Mouse (Mus musculus): ENCODE data around the gene Hvcn1.
"Not testable (repeated sequence)": the region's sequence is repeated elsewhere in the genome, so short reads cannot be mapped to it uniquely, and the experiment has no call there.

Gene Hvcn1

DNA sequence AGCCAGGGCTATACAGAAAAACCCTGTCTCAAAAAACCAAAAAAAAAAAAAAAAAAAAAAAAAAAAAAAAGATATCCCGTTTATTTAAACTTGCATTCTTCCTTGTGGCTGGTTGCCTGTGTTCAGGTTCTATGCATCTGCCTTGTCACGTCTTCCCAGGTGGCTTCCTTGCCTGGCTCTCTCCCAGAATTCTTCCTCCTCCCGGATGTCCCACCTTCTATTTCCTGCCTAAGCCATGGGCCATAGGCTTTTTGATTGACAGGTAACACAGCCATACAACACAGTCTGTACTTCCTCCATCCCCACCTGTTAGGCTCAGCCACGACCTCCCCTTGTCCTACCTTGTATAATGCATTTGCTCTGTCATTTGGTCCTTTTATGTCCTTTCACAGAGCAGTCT, at the start of gene Hvcn1:
Hvcn1 (plus strand) TSS at position 330 of the 400 bp plus-strand sequence.
- no peak for DNase-seq (ENCODE audit: low spot score in 2 of 2)

DNA sequence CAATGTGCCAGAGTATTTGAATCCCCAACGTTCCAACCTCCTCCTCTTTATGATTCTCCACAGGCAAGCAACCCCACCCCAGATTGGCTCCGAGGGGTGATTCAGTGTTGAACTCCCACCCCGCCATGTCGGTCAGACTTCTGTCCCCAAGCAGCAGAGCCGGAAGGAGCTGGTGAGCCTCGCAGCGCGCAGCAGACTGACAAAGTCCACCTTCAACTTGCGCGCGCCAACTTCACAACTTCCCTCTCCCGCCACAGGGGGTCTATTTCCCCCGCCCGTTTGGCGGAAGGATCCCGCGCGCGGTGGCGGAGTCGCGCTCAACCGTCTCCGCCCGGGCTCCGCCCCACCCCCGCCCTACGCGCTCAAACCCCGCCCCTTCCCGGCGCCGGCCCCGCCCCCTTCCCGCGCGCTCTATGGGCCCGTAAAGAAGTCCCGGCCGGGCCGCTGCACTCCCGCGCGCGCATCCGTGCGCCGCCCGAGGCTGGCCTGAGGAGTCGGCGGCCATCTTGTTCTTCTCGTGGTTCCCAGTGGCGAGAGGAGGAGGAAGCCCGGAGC, 48.7 kb upstream of the Hvcn1 start, which contains the start of gene Ppp1cc:
Ppp1cc (plus strand) TSS at position 452 of the 555 bp plus-strand sequence.
- peak; percentile 91 to 95 for DNase-seq (ENCODE audit: low spot score in 2 of 2)

DNA sequence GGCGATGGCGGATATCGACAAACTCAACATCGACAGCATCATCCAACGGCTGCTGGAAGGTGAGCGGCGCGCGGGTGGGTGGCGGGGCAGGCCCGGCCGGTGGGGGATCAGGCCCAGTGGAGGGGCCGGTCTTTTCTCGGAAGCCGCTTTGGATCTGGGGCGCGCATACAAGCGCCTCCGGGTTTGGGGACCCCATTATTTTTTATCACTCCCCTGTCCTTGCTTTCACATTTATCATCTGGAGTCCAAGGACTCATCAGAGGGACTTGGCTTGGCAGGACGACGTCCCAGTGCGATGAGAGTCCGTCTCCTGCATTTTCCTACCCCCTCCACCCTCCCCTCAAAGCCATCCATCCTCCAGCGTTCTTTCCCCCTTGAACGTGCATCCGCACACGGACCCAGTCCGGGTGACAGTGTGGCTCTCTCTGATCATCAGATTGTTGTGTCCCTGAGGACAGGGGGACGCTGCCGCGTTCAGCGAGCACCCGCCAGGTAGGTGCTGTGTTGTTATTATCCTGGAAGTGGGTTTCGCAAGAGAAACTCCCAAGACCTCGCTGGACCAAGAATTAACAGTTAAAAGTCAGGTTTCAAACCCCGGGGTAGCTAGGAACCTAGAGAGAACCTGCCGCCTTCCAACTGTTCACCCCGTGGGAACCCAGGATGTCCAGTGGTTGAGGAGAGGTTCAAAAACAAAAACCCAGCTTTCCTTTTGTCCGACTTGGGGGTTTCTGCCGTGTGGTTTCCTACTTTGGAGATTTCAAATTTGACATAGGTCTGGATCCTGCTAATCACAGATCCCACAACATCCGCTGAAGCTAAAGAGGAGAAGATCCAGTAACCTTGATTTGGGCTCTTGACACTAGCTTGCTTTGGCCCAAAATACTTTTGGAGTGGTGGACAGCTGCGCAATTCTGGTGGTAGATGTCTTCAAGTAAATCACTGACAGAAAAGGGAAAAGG, 47.8 kb upstream of the Hvcn1 start:
- peak; percentile 53 to 59 for DNase-seq (ENCODE audit: low spot score in 2 of 2)

DNA sequence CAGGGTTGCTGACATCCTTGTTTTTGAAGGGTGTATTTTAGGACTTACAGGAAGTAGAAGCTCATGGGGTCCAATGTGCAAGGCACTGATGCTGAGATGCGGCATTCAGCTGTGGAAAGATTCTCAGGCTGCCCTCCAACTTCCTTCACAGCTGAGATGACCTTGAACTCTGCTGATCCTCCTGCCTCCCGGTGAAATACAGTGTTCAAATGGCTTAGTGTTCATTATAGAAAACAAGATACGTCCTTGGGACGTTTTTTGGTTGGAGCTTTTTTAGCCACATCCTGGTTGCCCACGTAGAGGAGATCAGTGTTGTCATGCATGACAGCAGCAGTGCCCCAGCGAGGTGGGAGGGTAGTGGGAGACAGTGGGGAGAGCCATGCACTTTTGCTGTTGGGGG, 43.4 kb upstream of the Hvcn1 start:
- DNase-seq (ENCODE audit: low spot score in 2 of 2) = no peak

DNA sequence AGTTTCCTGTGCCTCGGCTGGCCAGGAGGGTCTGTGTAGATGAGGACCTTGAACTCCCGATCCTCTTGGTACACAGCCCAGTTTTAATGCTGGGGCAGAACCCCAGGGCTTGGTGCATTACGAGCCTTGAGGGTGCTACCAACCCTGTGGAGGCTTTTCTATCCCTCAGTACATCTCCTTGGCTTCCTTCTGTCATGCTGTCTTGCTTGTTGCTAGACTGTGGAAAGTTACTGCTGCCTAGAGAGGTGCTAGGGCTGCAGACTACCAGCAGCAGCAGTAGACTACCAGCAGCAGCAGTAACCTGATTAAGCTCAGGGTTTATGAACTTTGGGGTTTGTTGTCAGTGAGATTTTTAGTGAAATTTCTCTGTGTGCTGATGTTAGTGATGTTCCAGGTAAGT, 42.6 kb upstream of the Hvcn1 start:
- DNase-seq (ENCODE audit: low spot score in 2 of 2) = no peak

DNA sequence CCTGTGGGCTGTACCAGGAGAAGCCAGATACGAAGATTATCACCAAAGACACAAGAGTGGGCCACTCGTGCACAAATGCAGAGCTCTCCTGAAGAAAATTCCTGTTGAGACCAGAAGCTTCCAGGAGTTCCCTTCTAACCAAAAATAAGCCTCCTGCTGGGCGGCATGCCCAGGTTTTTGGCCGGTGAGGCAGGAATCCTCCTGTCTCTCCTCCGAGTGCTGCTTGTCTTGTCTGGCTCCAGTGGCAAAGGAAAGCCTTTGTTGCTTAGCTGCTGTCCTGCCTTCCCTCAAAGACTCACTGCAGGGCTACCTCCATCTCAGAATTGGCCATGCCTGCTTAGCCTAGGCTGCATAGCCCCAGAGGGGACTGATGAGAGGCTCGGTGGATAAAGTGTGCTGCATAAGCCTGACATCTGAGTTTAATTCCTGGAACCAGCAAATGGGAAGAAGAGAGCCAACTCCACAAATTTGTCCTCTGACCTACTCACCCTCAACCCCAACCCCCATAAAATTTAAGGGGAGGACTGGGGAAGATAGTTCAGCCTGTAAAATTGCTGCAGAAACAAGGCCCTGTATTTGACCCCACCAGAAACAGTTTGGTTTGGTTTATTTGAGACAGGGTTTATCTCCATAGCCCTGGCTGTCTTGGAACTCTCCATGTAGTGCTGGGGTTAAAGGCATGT, 41.2 kb upstream of the Hvcn1 start:
- no peak for DNase-seq (ENCODE audit: low spot score in 2 of 2)

DNA sequence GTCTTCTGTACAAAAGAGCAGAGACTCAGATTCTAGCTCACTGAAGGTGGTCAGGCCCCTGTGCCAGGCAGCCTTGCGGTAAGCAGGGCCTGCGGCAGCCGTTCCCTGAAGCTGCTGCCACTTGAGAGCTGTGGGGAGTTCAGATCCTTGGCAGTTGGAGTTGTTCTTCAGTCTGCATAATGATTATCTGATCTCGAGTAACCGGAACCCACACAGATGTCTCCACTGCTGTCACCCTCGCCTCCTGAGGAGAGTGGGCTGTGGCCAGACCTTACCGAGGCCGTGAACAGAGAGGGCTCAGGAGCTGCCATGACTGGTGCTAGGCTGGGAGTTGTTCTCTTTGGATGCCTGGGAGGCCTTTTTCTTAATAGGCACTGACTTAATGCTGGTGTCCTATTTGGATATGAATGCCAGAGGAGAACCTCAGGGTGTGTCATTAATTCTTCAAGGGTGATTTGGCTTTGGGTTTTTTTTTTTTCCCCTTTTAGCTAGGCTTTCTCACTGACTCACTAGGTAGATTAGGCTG, 39.9 kb upstream of the Hvcn1 start:
- no peak for DNase-seq (ENCODE audit: low spot score in 2 of 2)

DNA sequence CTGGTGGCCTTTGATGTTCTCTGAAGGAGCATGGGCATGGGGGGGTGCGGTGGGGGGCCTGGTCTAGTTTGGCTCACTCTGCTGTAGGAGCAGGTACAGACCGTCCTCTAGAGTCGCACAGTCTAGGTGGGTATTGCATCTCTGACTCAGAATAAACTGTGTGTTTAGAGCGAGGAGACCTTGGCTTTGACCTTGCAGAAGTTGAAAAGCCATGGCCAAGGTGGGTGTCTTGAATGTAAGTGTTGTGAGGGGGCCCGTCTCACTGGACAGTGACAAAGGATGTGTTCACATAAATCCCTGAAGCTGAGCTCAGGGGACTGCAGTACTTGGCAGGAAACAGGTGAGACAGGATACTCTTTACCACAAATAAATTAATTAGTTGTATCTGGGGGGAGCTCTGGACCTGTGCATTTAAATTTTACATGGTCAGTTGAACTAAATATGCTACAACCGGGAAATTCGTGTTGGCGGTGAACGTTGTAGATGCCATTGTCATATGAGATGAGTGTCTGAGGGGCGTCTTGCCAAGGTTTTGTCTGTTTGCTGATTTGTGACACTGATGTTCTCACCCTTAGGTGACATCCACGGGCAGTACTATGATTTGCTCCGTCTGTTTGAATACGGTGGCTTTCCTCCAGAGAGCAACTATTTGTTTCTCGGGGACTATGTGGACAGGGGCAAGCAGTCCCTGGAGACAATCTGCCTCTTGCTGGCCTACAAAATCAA, 38.1 kb upstream of the Hvcn1 start:
- no peak for DNase-seq (ENCODE audit: low spot score in 2 of 2)

DNA sequence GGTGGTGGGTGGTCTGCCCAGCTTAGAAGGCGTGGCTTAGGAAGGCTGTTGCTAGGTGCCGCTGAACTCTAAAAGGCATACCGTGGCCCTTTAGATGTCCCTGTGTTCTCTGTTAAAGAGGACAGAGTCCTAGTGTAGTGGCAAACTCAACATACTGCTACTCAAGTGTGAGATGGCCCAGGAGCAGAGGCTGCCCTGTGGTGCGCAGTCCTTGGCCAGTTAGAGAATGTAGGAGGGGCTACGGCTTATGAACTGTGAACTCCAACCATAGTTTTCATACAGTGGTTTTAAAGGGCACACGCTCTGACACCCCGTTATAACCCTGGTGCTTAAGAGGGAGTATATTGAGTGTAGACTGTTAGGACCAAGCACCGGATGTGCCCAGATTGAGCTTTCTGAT, 35.5 kb upstream of the Hvcn1 start:
- DNase-seq (ENCODE audit: low spot score in 2 of 2) = no peak

DNA sequence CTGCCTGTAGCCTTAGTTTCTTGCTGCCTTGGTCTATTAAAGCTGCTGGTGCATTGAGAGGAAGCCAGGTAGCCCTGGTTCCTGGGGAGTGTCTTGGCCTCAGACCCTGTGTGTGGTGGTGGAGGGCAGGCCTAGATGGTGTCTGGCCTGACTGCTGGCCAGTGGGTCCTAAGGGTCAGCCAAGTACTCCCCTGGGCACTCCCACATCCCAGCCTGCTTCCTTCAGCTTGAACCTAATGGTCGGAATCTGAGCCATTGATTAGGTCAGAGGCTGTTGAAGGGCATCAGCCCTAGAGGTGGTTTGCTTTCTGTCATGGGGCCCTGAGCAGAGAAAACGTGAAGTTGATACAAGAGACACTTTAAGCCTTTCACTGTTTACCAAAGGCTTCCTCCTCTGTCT, 31.2 kb upstream of the Hvcn1 start:
- DNase-seq (ENCODE audit: low spot score in 2 of 2) = no peak

DNA sequence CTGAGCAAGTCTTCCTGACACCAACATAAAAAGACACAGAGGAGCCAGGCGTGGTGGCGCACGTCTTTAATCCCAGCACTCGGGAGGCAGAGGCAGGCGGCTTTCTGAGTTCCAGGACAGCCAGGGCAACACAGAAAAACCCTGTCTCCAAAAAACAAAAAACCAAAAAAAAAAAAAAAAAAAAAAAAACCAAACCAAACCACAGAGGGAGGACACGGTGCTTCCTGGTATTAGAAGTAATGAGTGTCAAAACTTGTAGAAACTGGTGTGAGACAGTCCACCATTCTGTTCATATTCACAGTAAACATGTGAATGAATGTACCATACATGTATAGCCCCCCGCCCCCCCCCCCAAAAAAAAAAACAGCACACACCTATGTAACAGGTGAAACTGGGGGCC, 30.6 kb upstream of the Hvcn1 start:
- DNase-seq (ENCODE audit: low spot score in 2 of 2) = no peak

DNA sequence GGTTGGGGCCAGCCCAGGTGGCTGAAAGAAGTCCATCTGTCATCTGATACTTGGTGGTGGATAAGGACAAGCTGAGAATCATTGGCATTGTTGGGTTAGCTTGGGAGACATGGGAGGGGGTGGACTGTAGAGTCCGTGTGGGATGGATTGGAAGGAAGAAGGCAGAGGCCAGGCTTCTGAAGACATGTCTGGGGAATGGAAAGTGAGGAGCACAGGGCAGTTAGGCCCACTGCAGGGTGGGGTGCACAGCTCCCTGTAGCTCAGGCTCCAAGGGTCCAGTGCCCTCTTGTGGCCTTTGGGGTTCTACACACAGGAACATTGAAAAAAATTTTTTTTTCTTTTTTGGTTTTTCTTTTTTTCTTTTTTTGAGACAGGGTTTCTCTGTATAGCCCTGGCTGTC, 30.2 kb upstream of the Hvcn1 start:
- peak; percentile 34 to 77 for DNase-seq (ENCODE audit: low spot score in 2 of 2)

DNA sequence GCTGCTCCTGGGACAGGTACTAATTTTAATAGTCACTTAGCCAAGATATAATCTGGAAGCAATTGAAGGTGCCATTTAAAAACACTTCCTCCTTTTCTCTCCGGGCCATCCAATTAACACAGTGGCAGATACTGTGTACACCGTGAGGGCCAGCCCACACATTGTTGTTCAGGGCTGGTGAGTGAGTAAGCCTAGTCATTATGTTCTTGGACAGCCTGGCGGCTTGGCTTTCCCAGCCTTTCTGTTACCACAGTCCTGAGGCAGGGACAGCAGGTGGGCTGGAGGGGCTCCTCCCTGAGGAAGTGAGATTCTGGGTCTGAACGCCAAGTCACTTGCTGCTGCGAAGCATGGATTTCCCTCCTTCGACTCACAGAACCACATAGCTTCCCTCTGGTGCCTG, 26.9 kb upstream of the Hvcn1 start:
- DNase-seq (ENCODE audit: low spot score in 2 of 2) = no peak

DNA sequence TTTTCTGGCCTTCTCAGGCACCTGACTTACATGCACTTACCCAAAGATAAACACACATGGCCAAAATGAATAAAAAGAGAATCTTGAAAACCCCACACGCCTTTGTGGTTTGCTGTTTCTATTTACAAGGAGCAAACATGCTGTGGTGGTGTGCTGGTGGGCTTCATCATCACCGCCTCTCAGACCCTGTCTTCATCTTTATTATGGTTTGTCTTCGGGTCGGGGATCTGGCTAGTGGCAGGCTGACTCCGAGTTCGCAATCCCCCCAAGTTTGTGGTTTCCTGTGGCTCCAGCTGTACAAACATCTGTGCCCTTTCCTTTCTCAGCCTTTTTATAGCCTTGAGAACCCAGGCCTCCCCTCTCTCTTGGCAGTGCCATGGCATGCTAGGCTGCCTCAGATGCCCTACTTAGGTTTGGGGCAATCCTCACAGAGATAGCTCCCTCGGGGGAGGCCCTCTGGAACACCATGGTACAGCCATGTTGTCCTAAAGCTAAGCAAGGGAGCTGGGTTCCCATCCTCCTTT, 22.3 kb upstream of the Hvcn1 start:
- no peak for DNase-seq (ENCODE audit: low spot score in 2 of 2)

DNA sequence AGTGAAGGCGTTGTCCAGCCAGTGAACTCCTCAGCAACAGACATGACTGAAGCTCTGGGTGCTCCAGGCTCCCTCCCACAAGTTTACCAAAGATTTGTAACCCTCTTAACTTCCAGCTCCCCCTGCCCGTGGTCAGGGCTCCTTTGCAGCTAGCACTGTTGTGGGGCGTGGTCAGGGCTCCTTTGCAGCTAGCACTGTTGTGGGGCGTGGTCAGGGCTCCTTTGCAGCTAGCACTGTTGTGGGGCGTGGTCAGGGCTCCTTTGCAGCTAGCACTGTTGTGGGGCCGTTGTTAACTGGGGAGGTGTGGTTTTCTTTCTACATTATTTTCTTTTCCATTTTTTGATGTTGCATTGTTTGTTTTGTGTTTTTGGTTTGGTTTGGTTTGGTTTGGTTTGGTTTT, 21.7 kb upstream of the Hvcn1 start:
- DNase-seq (ENCODE audit: low spot score in 2 of 2) = not testable (repeated sequence)

DNA sequence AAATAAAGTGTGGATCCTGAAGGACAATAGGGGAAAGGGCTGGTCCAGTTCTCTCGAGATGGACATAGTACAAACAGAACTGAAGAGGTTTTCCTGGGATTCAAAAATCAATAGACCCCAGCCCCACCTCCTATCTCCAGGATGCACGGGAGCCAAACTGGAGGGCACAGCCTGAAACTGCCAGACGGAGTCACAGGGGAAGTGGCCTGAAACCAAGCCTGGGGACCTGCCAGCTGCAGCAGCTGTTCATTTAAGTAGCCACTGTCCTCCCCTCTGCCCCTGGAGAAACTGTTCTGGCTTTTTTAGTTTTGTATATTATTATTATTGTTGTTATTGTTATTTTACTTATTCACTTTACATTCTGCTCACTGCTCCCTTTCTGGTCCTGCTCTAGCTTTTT, 17.5 kb upstream of the Hvcn1 start:
- DNase-seq (ENCODE audit: low spot score in 2 of 2) = no peak

DNA sequence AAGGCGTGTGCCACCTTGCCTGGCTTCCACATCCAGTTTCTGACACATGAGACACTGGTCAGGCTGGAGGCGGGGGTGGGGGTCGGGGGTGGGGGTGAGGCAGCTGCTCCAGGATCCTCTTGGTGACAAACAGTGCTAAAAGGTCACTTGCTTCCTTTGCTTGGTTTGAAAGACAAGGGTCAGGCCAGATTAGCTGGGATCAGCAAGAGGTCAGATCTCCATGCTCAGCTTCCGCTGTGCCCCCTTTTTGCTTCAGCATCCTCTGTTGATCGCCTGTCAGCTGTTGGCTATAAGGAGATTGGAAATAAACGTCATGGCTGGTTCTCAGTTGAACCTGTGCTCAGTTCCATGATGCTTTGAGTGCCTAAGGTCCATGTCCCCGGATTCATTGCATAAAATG, 16.1 kb upstream of the Hvcn1 start:
- no peak for DNase-seq (ENCODE audit: low spot score in 2 of 2)

DNA sequence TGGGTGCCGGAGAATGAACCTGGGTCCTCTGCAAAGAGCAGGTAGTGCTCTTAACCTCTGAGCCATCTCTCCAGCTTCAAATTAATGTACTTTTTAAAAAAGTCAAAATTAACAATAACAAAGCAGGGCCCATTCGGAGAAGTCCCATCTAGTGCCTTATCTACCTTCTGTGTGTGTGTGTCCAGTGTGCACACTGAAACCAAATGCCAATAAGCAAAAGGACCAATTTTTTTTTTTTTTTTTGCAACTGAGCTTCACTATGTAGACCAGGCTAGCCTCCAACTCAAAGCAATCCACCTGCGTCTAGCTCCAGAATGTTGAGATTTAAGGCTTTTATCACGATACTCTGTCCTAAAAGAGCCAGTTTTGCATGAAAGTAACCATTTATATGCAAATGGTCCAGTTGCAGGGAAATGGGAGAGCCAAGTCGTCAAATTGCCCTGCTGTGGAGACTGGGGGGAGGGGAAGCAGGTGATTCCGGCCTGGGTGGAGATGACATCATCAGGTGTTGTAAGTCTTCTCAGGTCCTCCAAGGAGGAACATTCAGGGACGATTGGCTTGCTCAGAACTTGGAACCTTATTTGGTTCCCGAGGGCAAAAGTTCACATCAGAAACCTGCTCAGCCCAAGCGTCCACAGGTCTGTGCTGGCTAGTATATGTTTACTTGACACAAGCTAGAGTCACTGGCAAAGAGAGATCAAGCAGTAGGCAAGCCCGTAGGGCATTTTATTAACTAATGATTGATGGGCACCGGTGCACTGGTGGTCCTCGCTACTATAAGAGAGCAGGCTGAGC, 15.1 kb upstream of the Hvcn1 start:
- DNase-seq (ENCODE audit: low spot score in 2 of 2) = no peak

DNA sequence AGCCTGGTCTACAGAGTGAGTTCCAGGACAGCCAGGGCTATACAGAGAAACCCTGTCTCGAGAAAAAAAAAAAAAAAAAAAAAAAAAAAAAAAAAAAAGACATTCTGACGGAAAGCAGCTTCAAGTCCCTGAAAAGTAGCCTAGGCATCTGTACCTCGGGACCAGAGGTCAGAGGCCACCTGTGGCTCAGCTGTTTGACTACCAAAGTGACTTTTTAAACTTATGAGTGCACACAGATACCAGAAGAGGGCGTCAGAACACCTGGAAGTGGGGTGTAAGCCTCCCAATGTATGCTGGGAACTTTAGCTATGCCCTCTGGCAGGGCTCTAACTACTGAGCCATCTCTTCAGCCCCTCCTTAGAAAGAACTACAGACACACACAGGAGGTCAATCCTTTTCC, 14.3 kb upstream of the Hvcn1 start:
- DNase-seq (ENCODE audit: low spot score in 2 of 2) = no peak

DNA sequence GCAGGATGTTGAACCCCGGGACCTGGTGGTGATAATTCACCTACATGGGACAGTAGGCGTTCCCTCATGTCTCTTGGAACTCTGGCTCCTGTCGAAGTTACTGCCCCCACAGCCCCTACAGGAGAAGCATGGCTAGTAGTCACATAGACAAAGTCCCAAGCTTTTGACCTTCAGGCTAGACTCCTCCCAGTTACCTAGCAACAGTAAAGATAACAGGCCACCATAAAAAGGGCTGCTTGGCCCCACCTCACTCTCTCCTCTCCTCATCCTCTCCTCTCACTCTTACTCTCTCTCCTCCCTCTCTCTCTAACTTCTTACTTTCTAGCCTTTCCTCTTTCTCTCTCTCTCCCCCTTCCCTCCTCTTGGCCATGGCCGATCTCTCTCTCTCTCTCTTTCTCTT, 5.7 kb upstream of the Hvcn1 start:
- DNase-seq (ENCODE audit: low spot score in 2 of 2) = no peak

DNA sequence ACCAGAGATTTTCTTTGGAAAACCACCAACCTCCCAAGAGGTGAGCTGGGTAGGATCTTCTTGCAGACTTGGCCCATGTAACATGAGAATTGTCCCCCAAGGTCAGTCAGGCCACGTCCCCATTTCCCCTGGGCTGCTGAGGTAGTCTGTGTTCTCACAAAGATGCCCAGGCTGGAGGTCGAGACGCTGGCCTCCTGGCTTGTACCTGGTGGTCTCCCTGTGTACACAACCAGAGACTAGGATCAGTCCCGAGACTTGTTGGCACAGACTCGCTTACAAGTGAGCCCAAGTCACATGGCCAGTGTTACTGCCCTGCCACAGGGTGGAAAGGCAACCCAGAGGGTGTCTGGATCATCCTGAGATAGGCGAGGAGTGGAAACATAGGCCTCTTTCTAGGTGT, 4.7 kb upstream of the Hvcn1 start:
- no peak for DNase-seq (ENCODE audit: low spot score in 2 of 2)

Data from spleen, postnatal 10 days (tissue).